Mouse (Mus musculus) lung, postnatal 0 days (tissue): Measurements from ENCODE around the gene Best2. TPM values are rescaled to one million over a fixed set of nuclear protein-coding genes. Genes with fewer than 3 reads are reported as not detected.

Experiments
- ATAC-seq: fragments of 200-750 bp; cut with Nextera tagmentation; 2 replicates; pipeline ENCODE4 v1.8.0; 2017; ENCODE audit warnings: moderate library complexity
- DNase-seq: peaks from one replicate; pipeline ENCODE4 v3.0.0-alpha.2; 2016; ENCODE audit warnings: low spot score
- H3K27ac ChIP-seq: fragments of 300-500 bp; sonication (generic); 2 replicates; pipeline ENCODE4 v1.5.1; 2014; ENCODE audit warnings: antibody characterized with exemption, mild to moderate bottlenecking, low read length, mixed read lengths
- H3K27me3 ChIP-seq: fragments of 300-500 bp; sonication (generic); replicated peaks from 2 replicates; pipeline ENCODE4 v1.6.1; 2014; ENCODE audit warnings: low read length, mixed read lengths; ENCODE audit not compliant: insufficient read depth
- H3K36me3 ChIP-seq: fragments of 300-500 bp; sonication (generic); 2 replicates; pipeline ENCODE4 v1.6.1; 2014; ENCODE audit warnings: low read length, mixed read lengths; ENCODE audit not compliant: insufficient read depth
- H3K4me1 ChIP-seq: fragments of 300-500 bp; sonication (generic); 2 replicates; pipeline ENCODE4 v1.6.1; 2014; ENCODE audit warnings: antibody characterized with exemption, low read depth, low read length, mixed read lengths; ENCODE audit not compliant: insufficient read depth
- H3K4me2 ChIP-seq: fragments of 300-500 bp; sonication (generic); replicated peaks from 2 replicates; pipeline ENCODE4 v1.6.1; 2014; ENCODE audit warnings: low read depth, mild to moderate bottlenecking, low read length, moderate library complexity, mixed read lengths
- H3K4me3 ChIP-seq: fragments of 300-500 bp; sonication (generic); 2 replicates; pipeline ENCODE4 v1.5.1; 2014; ENCODE audit warnings: low read depth, low read length
- H3K9ac ChIP-seq: fragments of 300-500 bp; sonication (generic); replicated peaks from 2 replicates; pipeline ENCODE4 v1.6.1; 2014; ENCODE audit warnings: low read depth, mild to moderate bottlenecking
- H3K9me3 ChIP-seq: fragments of 300-500 bp; sonication (generic); 2 replicates; pipeline ENCODE4 v1.6.1; 2016; ENCODE audit warnings: low read length, mixed read lengths
- CTCF ChIP-seq: IDR thresholded peaks from 2 replicates; pipeline ENCODE4 v1.5.1; 2016; ENCODE audit warnings: antibody characterized with exemption, mild to moderate bottlenecking
- EP300 ChIP-seq: IDR thresholded peaks from 2 replicates; pipeline ENCODE4 v1.6.1; 2016; ENCODE audit warnings: antibody characterized with exemption, mild to moderate bottlenecking, control low read depth
- WGBS: fragments of 180-500 bp; shearing (Covaris S2); extraction: QIAGEN DNeasy Blood & Tissue Kit; methylation state at CpG from one replicate; pipeline ENCODE4 v1.1.7; 2014; 5-methylcytosine and 5-hydroxymethylcytosine counted together
- polyA plus RNA-seq: library from polyadenylated mRNA; unstranded; fragments of >200 nt; fragmentation: Nextera tagmentation; extraction: Ambion mirVana; gene quantifications from 2 replicates; pipeline ENCODE4 v1.2.1, GENCODE M21; 2015

The Best2 gene
- polyA plus RNA-seq, 1 experiment from 2014 or later: not detected

GRCm38 (mm10) chr8:84986379-84986945, 27.9 kb downstream of the Best2 start:
- Histone ChIP-seq H3K4me1 (peaks cover 47% of the 10 kb centered on the region), H3K9me3 (no peaks in the 10 kb centered on the region), H3K4me2 (peak overlapping the region; percentile 91), H3K4me3 (peak overlapping the region; percentile 45), H3K36me3 (no peaks in the 10 kb centered on the region), H3K27me3 (no peaks in the 10 kb centered on the region), H3K9ac (0 out of 2 replicates have a peak overlapping the region, but pooled peaks have one; percentile 62), H3K27ac (peak overlapping the region; percentile 92)
- ATAC-seq (no peak), DNase-seq (no peak)
- TF ChIP-seq CTCF: no peak
- TF ChIP-seq EP300: 0 out of 2 replicates have a peak, but pooled peaks have one; percentile 1
- 30% methylated on average over 8 of the region's 8 CpGs for WGBS

- H3K27ac ChIP-seq: peak overlapping the region; percentile 92
- TF ChIP-seq EP300 (peak; percentile 6; the same call in 1 of the 2 replicates), CTCF (no peak)
- H3K9me3 ChIP-seq: no peaks in the 10 kb centered on the region
- under 1% methylated on average over 53 of the region's 53 CpGs for WGBS
- peak overlapping the region; percentile 45 for H3K4me3 ChIP-seq
- H3K9ac ChIP-seq: peak overlapping the region; percentile 62
- H3K4me1 ChIP-seq: peaks cover 53% of the 10 kb centered on the region
- no peaks in the 10 kb centered on the region for H3K36me3 ChIP-seq
- no peaks in the 10 kb centered on the region for H3K27me3 ChIP-seq
- H3K4me2 ChIP-seq: peak overlapping the region; percentile 91
- DNase-seq (peak; percentile 92), ATAC-seq (peak; percentile 30)
Observed at GRCm38 (mm10) chr8:84985684-84986378, 28.5 kb downstream of the Best2 start.

GRCm38 (mm10) chr8:84985049-84985683, 29.2 kb downstream of the Best2 start:
- H3K27me3 ChIP-seq: no peaks in the 10 kb centered on the region
- TF ChIP-seq CTCF (no peak), EP300 (no peak)
- peaks cover 59% of the 10 kb centered on the region for H3K4me1 ChIP-seq
- H3K9ac ChIP-seq: peak overlapping the region; percentile 62
- H3K27ac ChIP-seq: peak overlapping the region; percentile 92
- no peaks in the 10 kb centered on the region for H3K9me3 ChIP-seq
- H3K36me3 ChIP-seq: no peaks in the 10 kb centered on the region
- peak; percentile 75 for DNase-seq
- WGBS: under 1% methylated on average over 23 of the region's 23 CpGs
- no peak; the same call in 1 of the 2 replicates for ATAC-seq
- H3K4me3 ChIP-seq: peak overlapping the region; percentile 45
- H3K4me2 ChIP-seq: peak overlapping the region; percentile 91

- DNase-seq (peak; percentile 87), ATAC-seq (peak; percentile 40)
- peak overlapping the region; percentile 45 for H3K4me3 ChIP-seq
- peak overlapping the region; percentile 92 for H3K27ac ChIP-seq
- no peaks in the 10 kb centered on the region for H3K36me3 ChIP-seq
- WGBS: 6% methylated on average over 16 of the region's 16 CpGs
- H3K27me3 ChIP-seq: no peaks in the 10 kb centered on the region
- peak overlapping the region; percentile 91 for H3K4me2 ChIP-seq
- H3K9me3 ChIP-seq: no peaks in the 10 kb centered on the region
- peaks cover 60% of the 10 kb centered on the region for H3K4me1 ChIP-seq
- TF ChIP-seq EP300: peak; percentile 84
- TF ChIP-seq CTCF: no peak
- peak overlapping the region; percentile 62; the same call in 1 of the 2 replicates for H3K9ac ChIP-seq
Observed at GRCm38 (mm10) chr8:84984294-84985048, 29.9 kb downstream of the Best2 start.

- no peaks in the 10 kb centered on the region for H3K36me3 ChIP-seq
- H3K4me2 ChIP-seq: no peak overlapping the region
- no peak overlapping the region for H3K4me3 ChIP-seq
- no peak overlapping the region for H3K9ac ChIP-seq
- H3K27ac ChIP-seq: peak overlapping the region; percentile 99
- no peak for ATAC-seq
- DNase-seq: no peak
- 44% methylated on average over 3 of the region's 3 CpGs for WGBS
- TF ChIP-seq EP300 (no peak), CTCF (no peak)
- H3K4me1 ChIP-seq: peaks cover 62% of the 10 kb centered on the region
- H3K27me3 ChIP-seq: no peaks in the 10 kb centered on the region
- H3K9me3 ChIP-seq: no peaks in the 10 kb centered on the region
Observed at GRCm38 (mm10) chr8:84982499-84983011, 31.8 kb downstream of the Best2 start.
